Mouse (Mus musculus) G1E (cell line): ENCODE measurements around the gene Ifitm2.

Experiments used
- CTCF ChIP-seq: IDR thresholded peaks from 2 replicates; pipeline ENCODE4 v1.5.1; 2012; ENCODE audit warnings: low read depth, low read length, inconsistent platforms, mixed read lengths
- GATA1 ChIP-seq: IDR thresholded peaks from 2 replicates; pipeline ENCODE4 v1.6.1; 2012; ENCODE audit warnings: borderline replicate concordance, low read length, inconsistent platforms, mixed read lengths
- GATA2 ChIP-seq: IDR thresholded peaks from 2 replicates; pipeline ENCODE4 v1.6.1; 2012; ENCODE audit warnings: low read depth, low read length, inconsistent platforms, borderline replicate concordance
- TAL1 ChIP-seq: conservative IDR thresholded peaks from 2 replicates; pipeline ENCODE4 v1.6.1; 2012; ENCODE audit warnings: low read depth, low read length, inconsistent platforms, mixed read lengths

- no peak for TF ChIP-seq GATA1
- no peak for TF ChIP-seq CTCF
- TF ChIP-seq GATA2, result no peak
- TF ChIP-seq TAL1, result no peak
These were observed 47.6 kb downstream of the Ifitm2 start for GRCm38 (mm10) chr7:140908181-140908580.
